Mouse (Mus musculus): ENCODE measurements around the gene Gm42688. TPM values are rescaled to one million over a fixed set of nuclear protein-coding genes. Genes with fewer than 3 reads are reported as not detected.
A peak's percentile ranks its signal among the peaks of the same experiment; 100 is the strongest.

The Gm42688 gene
- polyA plus RNA-seq, 1 experiment from 2014 or later, result 1.7 TPM

- ATAC-seq, result peak; percentile 94
- under 1% methylated on average over 38 of the region's 38 CpGs for WGBS
- Histone ChIP-seq H3K4me2 (ENCODE audit: low read depth, low read length) (peak within 1 kb of the TSS; percentile 99), H3K9me3 (ENCODE audit: control insufficient read depth, low read length) (no peaks in the 10 kb centered on the region), H3K27me3 (replicated peaks; ENCODE audit: control insufficient read depth, insufficient read depth, low read length) (no peaks in the 10 kb centered on the region), H3K4me3 (ENCODE audit: low read length) (peak within 1 kb of the TSS; percentile 74), H3K9ac (ENCODE audit: low read depth, low read length) (peak within 1 kb of the TSS; percentile 89), H3K27ac (ENCODE audit: low read length) (peak within 1 kb of the TSS; percentile 96), H3K4me1 (ENCODE audit: control insufficient read depth, insufficient read depth, low read length) (peaks cover 36% of the 10 kb centered on the region), H3K36me3 (ENCODE audit: control insufficient read depth, insufficient read depth, low read length) (no peaks in the 10 kb centered on the region; the same call in 1 of the 2 replicates)
Observed at GRCm38 (mm10) chr6:83120930-83121862, 19.8 kb downstream of the Gm42688 start, which contains the start of gene Wbp1. Gene Wbp1 (minus strand): TSS chr6:83121559.

GRCm38 (mm10) chr6:83121863-83122710 lies 20.7 kb downstream of the Gm42688 start:
- Histone ChIP-seq H3K4me3 (ENCODE audit: low read length) (peak overlapping the region; percentile 74), H3K9ac (ENCODE audit: low read depth, low read length) (peak overlapping the region; percentile 89), H3K4me2 (ENCODE audit: low read depth, low read length) (peak overlapping the region; percentile 99), H3K4me1 (ENCODE audit: control insufficient read depth, insufficient read depth, low read length) (peaks cover 31% of the 10 kb centered on the region), H3K36me3 (ENCODE audit: control insufficient read depth, insufficient read depth, low read length) (no peaks in the 10 kb centered on the region; the same call in 1 of the 2 replicates), H3K27ac (ENCODE audit: low read length) (peak overlapping the region; percentile 96), H3K27me3 (replicated peaks; ENCODE audit: control insufficient read depth, insufficient read depth, low read length) (no peaks in the 10 kb centered on the region), H3K9me3 (ENCODE audit: control insufficient read depth, low read length) (no peaks in the 10 kb centered on the region)
- ATAC-seq, result no peak; the same call in 1 of the 2 replicates
- 1% methylated on average over 44 of the region's 52 CpGs for WGBS

- Histone ChIP-seq H3K27ac (ENCODE audit: low read length) (no peak overlapping the region), H3K4me1 (ENCODE audit: control insufficient read depth, insufficient read depth, low read length) (peaks cover 31% of the 10 kb centered on the region), H3K36me3 (ENCODE audit: control insufficient read depth, insufficient read depth, low read length) (no peaks in the 10 kb centered on the region; the same call in 1 of the 2 replicates), H3K4me2 (ENCODE audit: low read depth, low read length) (no peak overlapping the region), H3K4me3 (ENCODE audit: low read length) (no peak overlapping the region), H3K9me3 (ENCODE audit: control insufficient read depth, low read length) (no peaks in the 10 kb centered on the region), H3K27me3 (replicated peaks; ENCODE audit: control insufficient read depth, insufficient read depth, low read length) (no peaks in the 10 kb centered on the region), H3K9ac (ENCODE audit: low read depth, low read length) (no peak overlapping the region)
- 86% methylated on average over 5 of the region's 5 CpGs for whole genome bisulfite sequencing
- ATAC-seq, result no peak
Observed at GRCm38 (mm10) chr6:83122961-83123360, 21.5 kb downstream of the Gm42688 start.

- Histone ChIP-seq H3K4me1 (ENCODE audit: control insufficient read depth, insufficient read depth, low read length) (peaks cover 30% of the 10 kb centered on the region), H3K27me3 (replicated peaks; ENCODE audit: control insufficient read depth, insufficient read depth, low read length) (no peaks in the 10 kb centered on the region), H3K9ac (ENCODE audit: low read depth, low read length) (peak overlapping the region; percentile 84), H3K27ac (ENCODE audit: low read length) (peak overlapping the region; percentile 53), H3K9me3 (ENCODE audit: control insufficient read depth, low read length) (no peaks in the 10 kb centered on the region), H3K4me3 (ENCODE audit: low read length) (peak overlapping the region; percentile 75), H3K4me2 (ENCODE audit: low read depth, low read length) (peak overlapping the region; percentile 62), H3K36me3 (ENCODE audit: control insufficient read depth, insufficient read depth, low read length) (no peaks in the 10 kb centered on the region)
- WGBS, result under 1% methylated on average over 30 of the region's 30 CpGs
- ATAC-seq, result peak; percentile 7
Observed at GRCm38 (mm10) chr6:83124851-83125312, 23.5 kb downstream of the Gm42688 start.

- no peaks in the 10 kb centered on the region for H3K27me3 ChIP-seq (replicated peaks; ENCODE audit: control insufficient read depth, insufficient read depth, low read length)
- H3K9ac ChIP-seq (ENCODE audit: low read depth, low read length), result peak within 1 kb of the TSS; percentile 84
- H3K4me1 ChIP-seq (ENCODE audit: control insufficient read depth, insufficient read depth, low read length), result peaks cover 25% of the 10 kb centered on the region
- H3K36me3 ChIP-seq (ENCODE audit: control insufficient read depth, insufficient read depth, low read length), result no peaks in the 10 kb centered on the region
- ATAC-seq, result no peak
- peak within 1 kb of the TSS; percentile 53 for H3K27ac ChIP-seq (ENCODE audit: low read length)
- peak within 1 kb of the TSS; percentile 62 for H3K4me2 ChIP-seq (ENCODE audit: low read depth, low read length)
- H3K4me3 ChIP-seq (ENCODE audit: low read length), result peak within 1 kb of the TSS; percentile 75
- H3K9me3 ChIP-seq (ENCODE audit: control insufficient read depth, low read length), result no peaks in the 10 kb centered on the region
- 23% methylated on average over 5 of the region's 5 CpGs for WGBS
Observed at GRCm38 (mm10) chr6:83125331-83125730, 23.9 kb downstream of the Gm42688 start, which contains the start of gene Ino80b. Gene Ino80b (minus strand): TSS chr6:83125431.

- H3K4me1 ChIP-seq (ENCODE audit: control insufficient read depth, insufficient read depth, low read length), result peaks cover 29% of the 10 kb centered on the region
- no peak overlapping the region for H3K27ac ChIP-seq (ENCODE audit: low read length)
- H3K36me3 ChIP-seq (ENCODE audit: control insufficient read depth, insufficient read depth, low read length), result no peaks in the 10 kb centered on the region
- no peaks in the 10 kb centered on the region for H3K9me3 ChIP-seq (ENCODE audit: control insufficient read depth, low read length)
- H3K4me3 ChIP-seq (ENCODE audit: low read length), result no peak overlapping the region
- no peak for ATAC-seq
- no peaks in the 10 kb centered on the region for H3K27me3 ChIP-seq (replicated peaks; ENCODE audit: control insufficient read depth, insufficient read depth, low read length)
- WGBS, result 94% methylated on average over 5 of the region's 5 CpGs
- H3K9ac ChIP-seq (ENCODE audit: low read depth, low read length), result no peak overlapping the region
- H3K4me2 ChIP-seq (ENCODE audit: low read depth, low read length), result no peak overlapping the region
Observed at GRCm38 (mm10) chr6:83127419-83127818, 26.0 kb downstream of the Gm42688 start.

- peak overlapping the region; percentile 50; the same call in 1 of the 2 replicates for H3K9ac ChIP-seq (ENCODE audit: low read depth, low read length)
- H3K4me1 ChIP-seq (ENCODE audit: control insufficient read depth, insufficient read depth, low read length), result peaks cover 30% of the 10 kb centered on the region
- peak overlapping the region; percentile 38 for H3K4me2 ChIP-seq (ENCODE audit: low read depth, low read length)
- peak overlapping the region; percentile 95 for H3K27ac ChIP-seq (ENCODE audit: low read length)
- ATAC-seq, result peak; percentile 79
- H3K4me3 ChIP-seq (ENCODE audit: low read length), result peak overlapping the region; percentile 8; the same call in 1 of the 2 replicates
- H3K36me3 ChIP-seq (ENCODE audit: control insufficient read depth, insufficient read depth, low read length), result no peaks in the 10 kb centered on the region
- H3K27me3 ChIP-seq (replicated peaks; ENCODE audit: control insufficient read depth, insufficient read depth, low read length), result no peaks in the 10 kb centered on the region
- no peaks in the 10 kb centered on the region for H3K9me3 ChIP-seq (ENCODE audit: control insufficient read depth, low read length)
- WGBS, result 38% methylated on average over 6 of the region's 6 CpGs
Observed at GRCm38 (mm10) chr6:83131469-83132034, 30.1 kb downstream of the Gm42688 start.

- H3K9me3 ChIP-seq (ENCODE audit: control insufficient read depth, low read length), result no peaks in the 10 kb centered on the region
- peak overlapping the region; percentile 38 for H3K4me2 ChIP-seq (ENCODE audit: low read depth, low read length)
- H3K4me3 ChIP-seq (ENCODE audit: low read length), result no peak overlapping the region
- H3K4me1 ChIP-seq (ENCODE audit: control insufficient read depth, insufficient read depth, low read length), result peaks cover 31% of the 10 kb centered on the region
- H3K27ac ChIP-seq (ENCODE audit: low read length), result peak overlapping the region; percentile 95
- no peaks in the 10 kb centered on the region for H3K27me3 ChIP-seq (replicated peaks; ENCODE audit: control insufficient read depth, insufficient read depth, low read length)
- WGBS, result 70% methylated on average over 9 of the region's 9 CpGs
- peak; percentile 13; the same call in 1 of the 2 replicates for ATAC-seq
- no peak overlapping the region for H3K9ac ChIP-seq (ENCODE audit: low read depth, low read length)
- H3K36me3 ChIP-seq (ENCODE audit: control insufficient read depth, insufficient read depth, low read length), result no peaks in the 10 kb centered on the region
Observed at GRCm38 (mm10) chr6:83132176-83132919, 30.9 kb downstream of the Gm42688 start.
